Mouse (Mus musculus) CH12.LX (cell line): ENCODE results near the gene Theg.

Source experiments
- BHLHE40 ChIP-seq: IDR thresholded peaks from 2 replicates; pipeline ENCODE4 v1.6.1; 2011; ENCODE audit warnings: mild to moderate bottlenecking, low read depth, low read length, improper control_type of control experiment
- CHD1 ChIP-seq: IDR thresholded peaks from 2 replicates; pipeline ENCODE4 v1.6.1; 2012; ENCODE audit warnings: low read depth, low read length, improper control_type of control experiment, inconsistent platforms
- CTCF ChIP-seq, 2 experiments: IDR thresholded peaks in 1 of 2; conservative IDR thresholded peaks in 1 of 2; 2 replicates each; pipeline ENCODE4 v1.5.1; 2011 to 2012; ENCODE audit warnings: low read depth in 2 of 2, low read length in 2 of 2, improper control_type of control experiment in 1 of 2, inconsistent platforms in 1 of 2, mild to moderate bottlenecking in 1 of 2, moderate library complexity in 1 of 2
- EP300 ChIP-seq: IDR thresholded peaks from 2 replicates; pipeline ENCODE4 v1.6.1; 2011; ENCODE audit warnings: low read length, improper control_type of control experiment
- MAX ChIP-seq: IDR thresholded peaks from 2 replicates; pipeline ENCODE4 v1.6.1; 2011; ENCODE audit warnings: low read length, improper control_type of control experiment
- POLR2AphosphoS2 ChIP-seq: IDR thresholded peaks from 2 replicates; pipeline ENCODE4 v1.6.1; 2011; ENCODE audit warnings: low read depth, low read length, improper control_type of control experiment
- SIN3A ChIP-seq: IDR thresholded peaks from 2 replicates; pipeline ENCODE4 v1.6.1; 2012; ENCODE audit warnings: low read length, improper control_type of control experiment, inconsistent platforms
- TCF12 ChIP-seq: IDR thresholded peaks from 2 replicates; pipeline ENCODE4 v1.6.1; 2014; ENCODE audit warnings: low read depth, mild to moderate bottlenecking, inconsistent platforms, low read length, improper control_type of control experiment
- ZC3H11A ChIP-seq: IDR thresholded peaks from 2 replicates; pipeline ENCODE4 v1.6.1; 2012; ENCODE audit warnings: low read depth, mild to moderate bottlenecking, inconsistent platforms, low read length, improper control_type of control experiment
- ZMIZ1 ChIP-seq: IDR thresholded peaks from 2 replicates; pipeline ENCODE4 v1.6.1; 2012; ENCODE audit warnings: low read depth, mild to moderate bottlenecking, inconsistent platforms, low read length, improper control_type of control experiment
- ZNF384 ChIP-seq: IDR thresholded peaks from 2 replicates; pipeline ENCODE4 v1.6.1; 2012; ENCODE audit warnings: low read depth, low read length, improper control_type of control experiment, inconsistent platforms

GRCm38 (mm10) chr10:79615860-79616259, 28.7 kb upstream of the Theg start:
- TF ChIP-seq ZC3H11A (no peak), CTCF (conservative IDR thresholded peaks at IDR 0.05 in 1 of 2, IDR thresholded peaks at IDR 0.05 in 1 of 2; ENCODE audit: low read depth in 2 of 2, low read length in 2 of 2) (no peak), ZMIZ1 (no peak), TCF12 (no peak), SIN3A (no peak), BHLHE40 (no peak), EP300 (no peak), ZNF384 (no peak), CHD1 (no peak), MAX (no peak), POLR2AphosphoS2 (no peak)
